Mouse (Mus musculus) limb, embryonic 13.5 days (tissue): Measurements from ENCODE around the gene Lcor. TPM values are rescaled to one million over a fixed set of nuclear protein-coding genes. Genes with fewer than 3 reads are reported as not detected.

ENCODE experiments used
- ATAC-seq: fragments of 200-750 bp; cut with Nextera tagmentation; 2 replicates; pipeline ENCODE4 v1.8.0; 2017; ENCODE audit warnings: low read depth, moderate number of reproducible peaks, moderate TSS enrichment; ENCODE audit not compliant: low FRiP score
- H3K27ac ChIP-seq: fragments of 300-500 bp; sonication (generic); 2 replicates; pipeline ENCODE4 v1.5.1; 2015; ENCODE audit warnings: inconsistent platforms, mild to moderate bottlenecking, moderate library complexity
- H3K27me3 ChIP-seq: fragments of 300-500 bp; sonication (generic); 2 replicates; pipeline ENCODE4 v1.6.1; 2015; ENCODE audit warnings: mild to moderate bottlenecking, inconsistent platforms
- H3K36me3 ChIP-seq: fragments of 300-500 bp; sonication (generic); 2 replicates; pipeline ENCODE4 v1.6.1; 2015; ENCODE audit warnings: inconsistent platforms, mild to moderate bottlenecking, moderate library complexity
- H3K4me1 ChIP-seq: fragments of 300-500 bp; sonication (generic); 2 replicates; pipeline ENCODE4 v1.6.1; 2015; ENCODE audit warnings: inconsistent platforms
- H3K4me2 ChIP-seq: fragments of 300-500 bp; sonication (generic); replicated peaks from 2 replicates; pipeline ENCODE4 v1.6.1; 2015; ENCODE audit warnings: inconsistent platforms, mild to moderate bottlenecking, moderate library complexity
- H3K4me3 ChIP-seq: fragments of 300-500 bp; sonication (generic); 2 replicates; pipeline ENCODE4 v1.5.1; 2015; ENCODE audit warnings: moderate library complexity, mild to moderate bottlenecking, inconsistent platforms
- H3K9ac ChIP-seq: fragments of 300-500 bp; sonication (generic); 2 replicates; pipeline ENCODE4 v1.6.1; 2015; ENCODE audit warnings: mild to moderate bottlenecking, inconsistent platforms
- H3K9me3 ChIP-seq: fragments of 300-500 bp; sonication (generic); 2 replicates; pipeline ENCODE4 v1.6.1; 2016; ENCODE audit warnings: inconsistent platforms
- WGBS: fragments of 180-500 bp; shearing (Covaris S2); methylation state at CpG from one replicate; pipeline ENCODE4 v1.1.7; 2015; 5-methylcytosine and 5-hydroxymethylcytosine counted together
- polyA plus RNA-seq: library from polyadenylated mRNA; unstranded; fragments of >200 nt; fragmentation: Nextera tagmentation; extraction: Ambion mirVana; gene quantifications from 2 replicates; pipeline ENCODE4 v1.2.1, GENCODE M21; 2015

The Lcor gene
- polyA plus RNA-seq, 1 experiment from 2014 or later = 10.5 TPM

DNA sequence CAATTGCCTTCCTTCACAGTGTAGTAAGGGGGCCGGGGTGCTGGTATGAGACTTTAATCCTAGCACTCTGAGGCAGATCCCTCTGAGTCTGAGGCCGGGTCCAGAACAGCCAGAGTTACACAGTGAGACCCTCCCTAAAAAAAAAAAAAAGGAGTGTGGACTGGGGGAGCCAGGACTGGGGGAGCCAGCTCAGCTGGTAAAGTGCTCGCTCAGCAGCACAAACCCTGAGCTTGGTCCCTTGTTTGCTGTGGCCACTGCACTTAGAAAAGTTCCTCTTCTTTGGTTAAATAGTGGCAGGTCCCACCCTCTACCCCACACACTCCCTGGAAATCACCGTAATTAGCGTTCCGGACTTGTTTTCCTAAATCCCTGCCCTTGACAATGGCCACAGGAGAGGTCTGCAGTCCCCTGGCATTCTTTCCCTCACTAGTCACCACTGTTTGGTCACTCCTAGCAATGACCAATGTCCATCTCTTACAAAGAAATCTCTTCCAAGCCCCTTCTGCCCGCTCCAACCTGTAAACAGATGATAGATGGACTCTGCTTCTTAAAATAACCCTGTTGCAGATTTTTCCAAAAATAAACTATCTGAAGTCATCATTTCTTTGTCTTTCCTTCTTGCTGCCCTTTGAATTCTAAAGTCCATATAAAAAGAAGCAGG is 32.9 kb upstream of the Lcor start:
- H3K9me3 ChIP-seq = no peaks in the 10 kb centered on the region
- no peak overlapping the region for H3K9ac ChIP-seq
- no peak overlapping the region for H3K27ac ChIP-seq
- no peak overlapping the region for H3K4me2 ChIP-seq
- 65% methylated on average over 7 of the region's 7 CpGs for WGBS
- H3K36me3 ChIP-seq = no peaks in the 10 kb centered on the region
- no peak overlapping the region for H3K4me3 ChIP-seq
- H3K27me3 ChIP-seq = no peaks in the 10 kb centered on the region
- no peak for ATAC-seq
- H3K4me1 ChIP-seq = no peaks in the 10 kb centered on the region

DNA sequence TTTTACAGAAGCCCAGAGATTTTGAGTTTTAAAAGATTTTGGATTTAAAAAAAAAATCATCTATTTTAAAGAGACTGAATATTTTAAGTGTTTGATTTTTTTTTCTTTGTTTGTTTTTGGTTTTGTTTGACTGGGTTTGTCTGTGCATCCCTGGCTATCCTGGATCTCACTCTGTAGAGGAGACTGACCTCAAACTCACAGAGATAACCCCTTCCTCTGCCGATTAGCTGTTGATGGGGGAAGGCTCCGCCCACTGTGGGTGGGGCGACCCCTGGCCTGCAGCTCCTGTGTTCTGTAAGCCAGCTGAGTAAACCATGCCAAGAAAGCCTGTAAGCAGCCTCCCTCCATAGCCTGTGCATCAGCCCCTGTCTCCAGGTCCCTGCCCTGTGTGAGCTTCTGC is 30.3 kb upstream of the Lcor start:
- Histone ChIP-seq H3K9me3 (no peaks in the 10 kb centered on the region), H3K27ac (no peak overlapping the region), H3K36me3 (no peaks in the 10 kb centered on the region), H3K9ac (no peak overlapping the region), H3K27me3 (no peaks in the 10 kb centered on the region), H3K4me2 (no peak overlapping the region), H3K4me3 (no peak overlapping the region), H3K4me1 (no peaks in the 10 kb centered on the region)
- ATAC-seq = no peak
- 20% methylated on average over 3 of the region's 3 CpGs for WGBS

DNA sequence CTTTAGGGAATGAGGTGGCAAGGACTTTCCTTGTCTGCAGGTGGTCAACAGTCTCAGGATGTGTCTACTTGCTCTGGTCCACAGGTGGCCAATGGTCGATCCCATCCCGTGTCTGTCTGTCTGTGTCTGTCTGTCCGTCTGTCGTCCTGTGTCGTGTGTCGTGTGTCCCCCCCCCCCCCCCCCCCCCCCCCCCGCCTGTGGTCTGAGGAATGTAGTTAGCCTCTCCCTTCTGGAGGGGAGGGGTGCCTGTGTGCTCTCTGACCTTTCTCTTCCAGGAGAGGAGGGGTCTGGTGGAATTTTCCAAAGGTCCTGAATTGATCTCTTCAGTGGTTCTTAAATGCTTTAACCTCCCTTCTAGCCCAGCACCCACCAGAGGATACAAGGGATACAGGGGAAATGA is 27.8 kb upstream of the Lcor start:
- no peaks in the 10 kb centered on the region for H3K27me3 ChIP-seq
- 93% methylated on average over 6 of the region's 7 CpGs for WGBS
- H3K9me3 ChIP-seq = no peaks in the 10 kb centered on the region
- H3K4me3 ChIP-seq = no peak overlapping the region
- no peak overlapping the region for H3K4me2 ChIP-seq
- no peaks in the 10 kb centered on the region for H3K36me3 ChIP-seq
- no peak overlapping the region for H3K27ac ChIP-seq
- ATAC-seq = no peak
- no peaks in the 10 kb centered on the region for H3K4me1 ChIP-seq
- no peak overlapping the region for H3K9ac ChIP-seq

DNA sequence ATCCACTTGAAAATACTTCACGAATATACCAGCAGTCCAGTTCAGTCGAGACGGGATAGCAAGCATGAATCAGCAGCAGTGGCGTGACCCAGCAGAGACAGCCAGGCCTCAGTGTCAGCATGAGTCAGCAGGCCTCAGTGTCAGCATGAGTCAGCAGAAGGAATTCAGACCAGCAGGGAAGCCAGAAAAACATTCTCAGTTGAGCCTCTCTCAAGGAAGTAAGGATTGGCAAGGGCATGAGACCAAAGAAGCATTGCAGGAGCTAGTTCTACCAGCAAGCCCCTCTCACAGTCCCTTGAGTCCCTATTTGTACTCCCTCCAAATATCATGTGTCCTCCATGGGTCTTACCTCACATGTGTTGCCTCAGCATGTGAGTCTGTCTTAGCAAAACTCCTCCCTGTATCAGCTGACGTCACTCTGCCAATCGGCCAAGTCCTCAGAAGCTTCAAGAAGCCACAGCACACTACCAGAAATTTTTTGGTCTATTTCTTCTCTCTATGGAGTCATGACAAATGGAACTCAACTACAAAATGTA is 27.3 kb upstream of the Lcor start:
- H3K4me3 ChIP-seq = no peak overlapping the region
- ATAC-seq = no peak
- H3K27ac ChIP-seq = no peak overlapping the region
- H3K9ac ChIP-seq = no peak overlapping the region
- no peaks in the 10 kb centered on the region for H3K36me3 ChIP-seq
- 84% methylated on average over 6 of the region's 6 CpGs for WGBS
- H3K4me1 ChIP-seq = no peaks in the 10 kb centered on the region
- H3K4me2 ChIP-seq = no peak overlapping the region
- H3K9me3 ChIP-seq = no peaks in the 10 kb centered on the region
- H3K27me3 ChIP-seq = no peaks in the 10 kb centered on the region

DNA sequence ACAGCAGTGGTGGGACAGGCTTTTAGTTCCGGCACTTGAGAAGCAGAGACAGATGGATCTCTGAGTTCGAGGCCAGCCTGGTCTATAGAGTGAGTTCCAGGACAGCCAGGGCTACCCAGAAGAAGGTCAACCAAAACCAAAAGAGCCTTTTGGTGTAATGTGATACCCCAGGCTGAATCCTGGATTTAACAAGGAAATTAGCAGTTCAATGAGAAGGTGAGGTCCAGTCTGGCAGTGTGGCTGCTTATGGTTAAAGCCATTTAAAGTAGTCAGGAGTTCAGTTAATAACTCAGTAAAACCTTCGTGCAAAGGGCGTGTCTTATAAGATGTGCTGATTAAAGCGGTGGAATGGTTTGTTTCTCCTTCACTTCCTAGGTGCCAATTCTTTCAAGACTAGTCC is 25.3 kb upstream of the Lcor start:
- Histone ChIP-seq H3K36me3 (no peaks in the 10 kb centered on the region), H3K4me2 (no peak overlapping the region), H3K27ac (no peak overlapping the region), H3K4me1 (no peaks in the 10 kb centered on the region), H3K9ac (no peak overlapping the region), H3K4me3 (no peak overlapping the region), H3K27me3 (no peaks in the 10 kb centered on the region), H3K9me3 (no peaks in the 10 kb centered on the region)
- 60% methylated on average over 5 of the region's 5 CpGs for WGBS
- no peak for ATAC-seq

DNA sequence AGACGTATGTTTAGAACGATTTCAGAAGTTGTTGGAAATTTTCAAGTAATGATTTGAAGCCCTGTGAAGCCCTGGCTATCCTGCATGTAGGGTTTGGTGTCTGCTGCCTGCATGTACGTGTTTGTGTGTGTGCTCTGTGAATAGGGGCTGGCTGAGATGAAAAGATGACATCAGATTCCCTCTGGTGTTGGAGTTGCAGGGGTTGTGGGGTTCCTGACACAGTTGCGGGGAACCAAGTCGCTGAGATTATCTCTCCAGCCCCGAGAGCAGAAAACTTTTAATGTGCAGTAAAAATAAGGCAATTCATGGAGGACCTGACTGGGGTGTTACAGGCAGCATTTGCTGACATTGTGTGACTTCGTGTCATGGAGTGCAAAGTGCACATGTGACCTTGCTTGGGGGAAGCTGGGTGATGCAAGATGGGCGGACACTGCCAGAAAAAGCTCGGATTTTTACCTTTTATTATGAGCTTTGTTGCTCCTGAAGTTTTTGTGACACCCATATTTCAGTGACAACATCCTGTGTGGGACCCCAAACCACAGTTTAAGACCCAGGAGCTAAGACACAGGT is 20.2 kb upstream of the Lcor start:
- H3K4me2 ChIP-seq = no peak overlapping the region
- no peak overlapping the region for H3K9ac ChIP-seq
- no peaks in the 10 kb centered on the region for H3K4me1 ChIP-seq
- no peak overlapping the region for H3K27ac ChIP-seq
- WGBS = 80% methylated on average over 9 of the region's 9 CpGs
- no peaks in the 10 kb centered on the region for H3K27me3 ChIP-seq
- no peak overlapping the region for H3K4me3 ChIP-seq
- no peak for ATAC-seq
- no peaks in the 10 kb centered on the region for H3K9me3 ChIP-seq
- no peaks in the 10 kb centered on the region for H3K36me3 ChIP-seq

DNA sequence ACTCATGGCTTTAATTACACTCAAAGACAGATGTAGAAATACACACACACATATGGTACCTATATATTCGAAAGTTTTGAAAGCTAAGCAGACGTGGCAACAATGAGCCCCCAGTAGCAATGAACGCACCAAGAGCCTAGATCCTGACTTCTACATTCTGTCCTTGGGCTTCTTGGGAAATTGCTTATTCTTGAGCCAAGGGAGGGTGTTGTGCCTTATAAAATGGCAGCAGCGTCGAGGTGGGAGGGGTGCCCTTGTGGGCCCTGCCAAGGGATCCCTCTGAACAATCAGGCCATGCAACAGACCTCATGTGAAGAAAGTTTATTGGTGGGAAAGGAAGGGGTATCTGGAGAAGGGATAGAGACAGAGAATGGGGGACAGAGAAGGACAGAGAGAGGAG is 18.6 kb upstream of the Lcor start:
- H3K27me3 ChIP-seq = no peaks in the 10 kb centered on the region
- no peak overlapping the region for H3K4me2 ChIP-seq
- H3K4me3 ChIP-seq = no peak overlapping the region
- no peak overlapping the region for H3K9ac ChIP-seq
- ATAC-seq = no peak
- no peaks in the 10 kb centered on the region for H3K9me3 ChIP-seq
- no peaks in the 10 kb centered on the region for H3K4me1 ChIP-seq
- no peak overlapping the region for H3K27ac ChIP-seq
- H3K36me3 ChIP-seq = no peaks in the 10 kb centered on the region
- WGBS = 78% methylated on average over 5 of the region's 5 CpGs

DNA sequence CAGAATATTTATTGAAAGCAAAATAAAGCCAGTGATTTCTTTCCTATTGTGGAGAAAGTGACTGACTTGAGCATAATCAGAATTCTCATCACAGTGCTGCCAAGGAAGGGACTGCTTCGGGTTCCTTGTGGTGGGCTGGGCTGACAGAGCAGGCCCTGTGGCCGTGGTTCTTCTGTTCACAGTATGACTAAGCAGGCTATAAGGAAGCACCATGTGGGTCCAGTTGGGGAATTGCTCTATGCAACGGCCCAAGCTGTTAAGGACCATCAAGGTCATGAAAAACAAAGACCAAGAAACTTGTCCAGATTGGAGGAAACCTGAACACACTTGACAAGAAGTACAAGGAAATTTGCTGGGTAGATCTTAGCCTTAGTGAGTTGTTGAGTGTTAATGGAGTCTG is 16.0 kb upstream of the Lcor start:
- 87% methylated on average over 3 of the region's 3 CpGs for WGBS
- ATAC-seq = no peak
- H3K4me1 ChIP-seq = no peaks in the 10 kb centered on the region
- no peaks in the 10 kb centered on the region for H3K36me3 ChIP-seq
- no peak overlapping the region for H3K27ac ChIP-seq
- H3K4me2 ChIP-seq = no peak overlapping the region
- H3K4me3 ChIP-seq = no peak overlapping the region
- no peaks in the 10 kb centered on the region for H3K27me3 ChIP-seq
- H3K9ac ChIP-seq = no peak overlapping the region
- no peaks in the 10 kb centered on the region for H3K9me3 ChIP-seq

DNA sequence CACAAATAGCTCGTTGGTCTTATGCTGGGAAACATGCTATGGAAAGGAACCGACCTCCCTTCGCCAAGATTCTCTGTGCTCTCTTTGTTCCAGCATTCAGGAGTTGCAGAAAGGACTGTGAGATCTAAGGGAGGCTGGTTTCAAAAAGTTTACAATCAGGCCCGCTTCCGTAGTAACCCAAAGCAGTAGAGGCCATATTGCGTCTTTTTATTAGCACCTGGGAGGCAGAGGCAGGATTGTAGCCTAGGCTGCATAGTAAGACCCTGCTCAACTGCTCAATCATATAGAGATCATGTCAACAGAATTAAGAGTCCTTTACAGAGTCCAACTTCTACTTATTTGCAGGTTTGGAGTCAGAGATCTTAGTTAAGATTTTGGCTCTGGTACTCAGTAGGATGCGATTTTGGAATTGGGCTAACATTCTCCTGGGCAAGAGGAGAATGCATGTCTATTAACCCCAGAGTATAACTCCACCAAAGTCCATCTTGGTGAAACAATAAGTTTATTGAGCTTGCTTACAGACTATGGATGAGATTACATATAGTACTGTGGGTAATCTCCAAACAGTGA is 8.8 kb upstream of the Lcor start:
- no peak for ATAC-seq
- 84% methylated on average over 7 of the region's 7 CpGs for WGBS

DNA sequence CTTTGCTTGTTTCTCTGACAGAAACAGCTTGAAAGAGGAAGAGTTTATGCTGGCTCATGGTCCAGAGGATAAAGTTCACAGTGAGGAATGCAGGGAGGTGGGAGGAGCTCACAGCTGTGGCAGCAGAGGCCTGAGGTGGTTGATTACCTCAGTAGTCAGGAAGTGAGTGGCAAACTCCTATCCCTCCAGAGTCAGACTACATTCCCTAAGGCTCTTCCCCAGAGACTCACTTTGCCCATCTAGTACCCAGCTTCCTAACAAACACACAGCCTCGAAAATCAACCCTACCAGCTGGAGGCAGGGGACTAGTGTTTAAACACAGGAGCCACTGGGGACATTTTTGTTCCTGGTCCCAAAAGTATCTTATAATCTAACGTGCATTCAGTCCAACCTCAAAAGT is 7.5 kb upstream of the Lcor start:
- Histone ChIP-seq H3K4me2 (no peak overlapping the region), H3K4me3 (no peak overlapping the region), H3K4me1 (no peaks in the 10 kb centered on the region), H3K9me3 (no peaks in the 10 kb centered on the region), H3K27me3 (no peaks in the 10 kb centered on the region), H3K27ac (no peak overlapping the region), H3K36me3 (no peaks in the 10 kb centered on the region), H3K9ac (no peak overlapping the region)
- no peak for ATAC-seq
- 64% methylated on average over 2 of the region's 2 CpGs for WGBS

More for the DNA sequence above, 8.8 kb upstream of the Lcor start:
- H3K4me1 ChIP-seq = no peaks in the 10 kb centered on the region
- H3K27ac ChIP-seq = no peak overlapping the region
- no peak overlapping the region for H3K4me3 ChIP-seq
- H3K27me3 ChIP-seq = no peaks in the 10 kb centered on the region
- no peak overlapping the region for H3K4me2 ChIP-seq
- no peak overlapping the region for H3K9ac ChIP-seq
- no peaks in the 10 kb centered on the region for H3K9me3 ChIP-seq
- no peaks in the 10 kb centered on the region for H3K36me3 ChIP-seq

DNA sequence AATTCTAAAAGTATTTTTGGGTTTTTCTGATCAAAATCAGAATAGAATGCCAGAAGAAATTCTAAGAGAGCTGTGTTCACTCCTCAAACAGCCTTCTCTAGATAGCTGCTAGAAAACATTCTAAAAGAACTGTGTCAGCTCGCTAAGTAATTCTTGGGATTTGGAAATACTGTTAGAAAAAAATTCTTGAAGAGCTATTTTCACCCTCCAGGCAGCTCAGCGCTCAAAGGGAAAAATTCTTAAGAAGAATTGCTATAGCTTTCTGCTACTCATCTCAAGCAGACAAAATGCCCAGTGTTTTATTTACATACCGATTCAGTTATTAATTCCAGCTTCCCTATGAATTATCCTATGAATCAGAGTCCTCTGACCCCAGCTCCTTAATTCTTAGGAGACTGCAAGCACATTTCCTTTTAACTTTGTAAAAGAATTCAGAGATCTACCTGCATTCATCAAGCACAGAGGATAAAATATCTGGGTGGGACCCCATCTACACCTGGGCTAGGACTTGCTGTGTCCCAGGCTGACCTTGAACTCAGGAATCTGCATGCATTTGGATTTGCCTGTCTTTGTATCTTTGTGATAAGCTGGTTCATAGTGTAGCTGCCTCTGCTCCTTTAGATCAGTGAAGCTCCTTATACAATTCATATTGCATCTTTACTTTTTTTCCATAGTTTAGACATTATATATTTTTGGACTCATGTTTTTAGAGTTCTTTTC is 5.7 kb upstream of the Lcor start:
- H3K4me2 ChIP-seq = no peak overlapping the region
- H3K27me3 ChIP-seq = no peaks in the 10 kb centered on the region
- H3K27ac ChIP-seq = no peak overlapping the region
- no peak overlapping the region for H3K9ac ChIP-seq
- H3K4me3 ChIP-seq = no peak overlapping the region
- ATAC-seq = no peak
- H3K4me1 ChIP-seq = peaks cover 4% of the 10 kb centered on the region; the same call in 1 of the 2 replicates
- no peaks in the 10 kb centered on the region for H3K36me3 ChIP-seq
- 81% methylated on average over 3 of the region's 3 CpGs for WGBS
- no peaks in the 10 kb centered on the region for H3K9me3 ChIP-seq
